Mouse (Mus musculus): ENCODE results near the gene Pafah1b3.

- TF ChIP-seq GATA1 (IDR thresholded peaks at IDR 0.05; ENCODE audit: borderline replicate concordance, low read length): no peak
- no peak for TF ChIP-seq FLI1 (IDR thresholded peaks at IDR 0.05; ENCODE audit: low read length)
These were observed 33.6 kb downstream of the Pafah1b3 start for GRCm38 (mm10) chr7:25263968-25264870.
